Mouse (Mus musculus): ENCODE measurements around the gene Acot9.

DNA sequence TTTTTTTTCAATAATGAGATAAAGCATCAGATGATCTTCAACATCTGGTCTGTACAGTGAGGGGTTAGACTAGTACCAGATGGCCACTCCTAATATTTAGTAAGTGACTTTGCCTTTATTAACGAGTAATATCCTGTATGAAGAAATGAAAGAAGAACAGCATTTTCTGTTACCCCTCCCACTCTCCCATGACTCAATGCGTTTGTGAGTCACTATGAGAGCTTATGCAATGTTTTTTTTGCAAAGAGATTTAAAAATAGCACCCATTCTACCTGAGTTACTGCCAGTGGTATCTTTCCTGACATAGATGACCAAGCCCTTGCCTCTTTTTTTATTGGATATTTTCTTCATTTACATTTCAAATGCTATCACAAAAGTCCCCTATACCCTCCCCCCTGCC is 44.0 kb upstream of the Acot9 start:
- no peak for TF ChIP-seq POLR2A (IDR thresholded peaks at IDR 0.05; ENCODE audit: borderline replicate concordance, extremely low read depth, low read depth, low read length)
- no peak for TF ChIP-seq CTCF (IDR thresholded peaks at IDR 0.05; ENCODE audit: insufficient read depth, low read length)
